Mouse (Mus musculus) ES-E14 (cell line): ENCODE results near the gene Snrnp70.

Experiments used
- MAFK ChIP-seq: IDR thresholded peaks from 2 replicates; pipeline ENCODE4 v1.6.1; 2014; ENCODE audit warnings: mild to moderate bottlenecking, low read depth, low read length, inconsistent platforms; ENCODE audit not compliant: insufficient read depth
- ZNF384 ChIP-seq: IDR thresholded peaks from 2 replicates; pipeline ENCODE4 v1.6.1; 2012; ENCODE audit warnings: low read depth, low read length, inconsistent platforms

DNA sequence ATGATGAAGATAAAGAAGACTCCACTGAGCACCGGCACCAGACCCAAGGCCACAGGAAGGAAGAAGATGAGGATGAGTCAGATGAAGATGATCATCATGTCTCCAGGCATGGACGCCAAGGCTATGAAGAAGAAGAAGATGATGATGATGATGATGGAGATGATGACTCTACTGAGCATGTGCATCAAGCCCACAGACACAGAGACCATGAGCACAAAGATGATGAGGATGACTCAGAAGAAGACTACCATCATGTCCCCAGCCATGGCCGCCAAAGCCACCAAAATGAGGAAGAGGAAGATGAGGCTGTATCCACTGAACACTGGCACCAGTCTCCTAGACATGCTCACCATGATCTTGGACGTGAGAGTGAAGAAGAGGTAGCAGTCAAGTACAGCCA lies 59.2 kb downstream of the Snrnp70 start:
- no peak for TF ChIP-seq MAFK
- TF ChIP-seq ZNF384 = no peak
